Mouse (Mus musculus): ENCODE measurements at regions not wholly inside any gene's neighbourhood (a gene's known extent, or its start where the extent isn't known, plus 50 kb on each side); places are given as distances from the start of the nearest gene placed in this dataset.

DNA sequence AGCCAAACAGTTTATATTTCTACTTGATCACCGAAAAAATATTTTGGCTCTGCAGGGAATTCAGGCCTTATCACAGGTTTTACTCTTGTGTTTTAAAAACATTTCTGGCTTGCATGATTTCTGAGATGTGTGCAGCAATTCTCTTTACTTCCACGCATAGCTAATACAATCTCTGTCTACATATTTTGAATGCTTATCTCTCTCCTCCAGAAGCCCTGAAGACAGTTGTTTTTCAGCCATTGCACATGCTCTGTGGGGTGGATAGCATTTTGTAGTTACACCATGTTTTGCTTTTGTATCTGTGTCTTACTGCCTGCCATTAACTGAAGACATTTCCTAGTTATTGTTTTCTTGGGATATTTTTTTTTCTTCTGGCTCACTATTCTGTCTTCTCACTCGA, 252.6 kb upstream of the Nr5a2 start:
- no peak for TF ChIP-seq CTCF (IDR thresholded peaks at IDR 0.05; ENCODE audit: insufficient read depth, low read length)
- no peak for TF ChIP-seq POLR2A (IDR thresholded peaks at IDR 0.05; ENCODE audit: borderline replicate concordance, extremely low read depth, low read depth, low read length)

All from lung, adult 2 months (tissue).